Mouse (Mus musculus): ENCODE data around the gene Gm20388.

The Gm20388 gene

GRCm38 (mm10) chr8:123112892-123113291, 3202.3 kb downstream of the Gm20388 start:
- no peak for DNase-seq (ENCODE audit: low spot score)

- no peak for DNase-seq (ENCODE audit: low spot score)
Observed at GRCm38 (mm10) chr8:123113908-123114469, 3203.3 kb downstream of the Gm20388 start.

GRCm38 (mm10) chr8:123114644-123115043, 3204.0 kb downstream of the Gm20388 start:
- DNase-seq (ENCODE audit: low spot score), result no peak

- DNase-seq (ENCODE audit: low spot score), result peak; percentile 34
Observed at GRCm38 (mm10) chr8:123117127-123117731, 3206.6 kb downstream of the Gm20388 start, which contains the start of gene Cpne7. Gene Cpne7, plus strand, starts transcription at chr8:123117374.

GRCm38 (mm10) chr8:123117744-123118143, 3207.1 kb downstream of the Gm20388 start:
- DNase-seq (ENCODE audit: low spot score), result no peak

- DNase-seq (ENCODE audit: low spot score), result no peak
Observed at GRCm38 (mm10) chr8:123122059-123122458, 3211.4 kb downstream of the Gm20388 start.

GRCm38 (mm10) chr8:123122670-123123069, 3212.0 kb downstream of the Gm20388 start:
- DNase-seq (ENCODE audit: low spot score), result no peak

GRCm38 (mm10) chr8:123126193-123126816, 3215.7 kb downstream of the Gm20388 start:
- DNase-seq (ENCODE audit: low spot score), result peak; percentile 68

- DNase-seq (ENCODE audit: low spot score), result no peak
Observed at GRCm38 (mm10) chr8:123131041-123131440, 3220.4 kb downstream of the Gm20388 start.

- no peak for DNase-seq (ENCODE audit: low spot score)
Observed at GRCm38 (mm10) chr8:123132953-123133352, 3222.3 kb downstream of the Gm20388 start.

- DNase-seq (ENCODE audit: low spot score), result no peak
Observed at GRCm38 (mm10) chr8:123134149-123134713, 3223.6 kb downstream of the Gm20388 start.

- peak; percentile 63 for DNase-seq (ENCODE audit: low spot score)
Observed at GRCm38 (mm10) chr8:123135406-123135805, 3224.8 kb downstream of the Gm20388 start.

GRCm38 (mm10) chr8:123135806-123136205, 3225.2 kb downstream of the Gm20388 start:
- no peak for DNase-seq (ENCODE audit: low spot score)

GRCm38 (mm10) chr8:123136287-123136686, 3225.6 kb downstream of the Gm20388 start:
- no peak for DNase-seq (ENCODE audit: low spot score)

GRCm38 (mm10) chr8:123137645-123138077, 3227.0 kb downstream of the Gm20388 start:
- peak; percentile 56 for DNase-seq (ENCODE audit: low spot score)

GRCm38 (mm10) chr8:123138741-123139140, 3228.1 kb downstream of the Gm20388 start:
- DNase-seq (ENCODE audit: low spot score), result no peak

GRCm38 (mm10) chr8:123141741-123142462, 3231.3 kb downstream of the Gm20388 start:
- no peak for DNase-seq (ENCODE audit: low spot score)

GRCm38 (mm10) chr8:123145279-123145678, 3234.6 kb downstream of the Gm20388 start:
- DNase-seq (ENCODE audit: low spot score), result peak; percentile 39

- DNase-seq (ENCODE audit: low spot score), result no peak
Observed at GRCm38 (mm10) chr8:123146390-123146789, 3235.7 kb downstream of the Gm20388 start.

GRCm38 (mm10) chr8:123150737-123151171, 3240.1 kb downstream of the Gm20388 start:
- DNase-seq (ENCODE audit: low spot score), result no peak

- DNase-seq (ENCODE audit: low spot score), result peak; percentile 24
Observed at GRCm38 (mm10) chr8:123155177-123155576, 3244.5 kb downstream of the Gm20388 start.

GRCm38 (mm10) chr8:123156070-123156773, 3245.6 kb downstream of the Gm20388 start:
- no peak for DNase-seq (ENCODE audit: low spot score)

All from retina, embryonic 14.5 days (tissue).